Mouse (Mus musculus): ENCODE data around the gene Polg2.
"Not testable (repeated sequence)": the region's sequence is repeated elsewhere in the genome, so short reads cannot be mapped to it uniquely, and the experiment has no call there.

Gene Polg2

DNA sequence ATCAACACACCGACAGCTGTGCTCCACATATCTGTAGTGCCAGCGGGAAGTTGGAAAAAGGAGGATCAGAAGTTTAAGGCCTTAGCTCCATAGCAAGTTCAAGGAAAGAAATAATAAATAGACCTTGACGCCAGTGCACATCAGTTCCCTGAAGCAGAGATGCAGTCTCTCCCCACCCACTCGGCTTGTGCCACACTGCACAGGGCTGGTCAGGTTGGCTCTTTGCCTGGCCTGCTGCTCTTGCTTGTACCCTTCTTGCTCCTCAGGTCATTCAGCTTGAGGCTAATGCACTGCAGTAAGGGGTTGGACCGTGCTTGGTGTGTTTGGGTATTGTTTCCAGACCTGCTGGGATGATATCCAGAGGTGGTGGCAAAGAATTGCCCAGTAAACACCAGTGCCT lies 18.8 kb downstream of the Polg2 start:
- peak; percentile 31 to 58 for DNase-seq

DNA sequence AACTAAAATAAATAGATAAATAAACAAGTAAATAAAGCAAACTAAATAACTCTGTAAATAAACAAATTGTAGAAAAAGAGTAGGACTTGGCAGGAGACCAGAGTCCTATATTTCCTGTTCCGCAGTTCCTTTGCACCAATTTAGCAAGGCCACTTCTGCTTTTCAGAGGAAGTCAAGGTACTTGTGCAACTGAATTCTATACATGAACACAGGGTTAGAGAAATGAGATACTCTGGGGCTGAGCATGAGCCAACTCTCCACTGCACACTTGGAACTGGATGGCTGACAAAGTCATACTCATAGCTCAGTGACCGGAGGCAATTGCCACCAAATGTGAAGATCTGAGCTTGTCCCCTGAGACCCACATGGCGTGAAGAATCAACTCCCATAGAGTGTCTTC lies 20.3 kb downstream of the Polg2 start:
- no peak for DNase-seq

DNA sequence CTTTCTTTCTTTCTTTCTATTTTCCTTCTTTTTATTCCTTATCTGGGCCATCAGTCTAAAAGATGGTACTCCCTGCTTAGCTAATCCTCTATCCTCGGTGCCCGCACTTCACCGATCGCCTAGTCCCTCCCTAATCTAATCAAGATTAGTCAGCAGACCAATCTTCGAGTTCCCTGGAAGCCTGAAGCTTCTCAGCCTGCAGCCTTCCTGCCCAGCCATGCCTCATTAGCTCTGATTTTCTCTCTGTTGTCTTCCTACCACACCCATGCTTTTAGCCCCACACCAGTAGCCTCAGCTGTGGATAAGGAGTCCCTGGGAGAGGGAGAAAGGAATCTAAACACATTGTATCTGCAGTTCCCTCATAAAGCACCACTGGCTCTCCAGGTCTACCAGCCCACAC lies 23.8 kb downstream of the Polg2 start:
- DNase-seq = no peak

DNA sequence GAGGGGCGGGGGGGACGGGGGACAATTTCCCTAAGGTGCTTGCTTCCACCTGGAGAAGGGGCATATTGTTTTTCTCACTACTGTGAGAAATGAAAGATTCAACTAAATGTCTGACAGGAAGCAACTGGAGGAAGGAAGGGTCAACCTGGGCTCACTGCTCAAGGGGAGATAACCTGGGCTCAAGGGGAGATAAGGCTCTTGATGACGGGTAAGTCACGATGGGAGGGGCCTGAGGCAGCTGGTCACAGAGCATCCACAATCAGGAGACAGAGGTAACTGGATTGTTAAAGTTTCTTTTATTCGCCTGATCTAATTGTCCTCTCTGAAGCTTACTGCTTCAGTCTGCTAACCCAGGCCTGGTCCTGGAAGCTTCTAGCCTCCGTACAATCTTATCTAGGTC lies 26.0 kb downstream of the Polg2 start:
- DNase-seq = no peak

DNA sequence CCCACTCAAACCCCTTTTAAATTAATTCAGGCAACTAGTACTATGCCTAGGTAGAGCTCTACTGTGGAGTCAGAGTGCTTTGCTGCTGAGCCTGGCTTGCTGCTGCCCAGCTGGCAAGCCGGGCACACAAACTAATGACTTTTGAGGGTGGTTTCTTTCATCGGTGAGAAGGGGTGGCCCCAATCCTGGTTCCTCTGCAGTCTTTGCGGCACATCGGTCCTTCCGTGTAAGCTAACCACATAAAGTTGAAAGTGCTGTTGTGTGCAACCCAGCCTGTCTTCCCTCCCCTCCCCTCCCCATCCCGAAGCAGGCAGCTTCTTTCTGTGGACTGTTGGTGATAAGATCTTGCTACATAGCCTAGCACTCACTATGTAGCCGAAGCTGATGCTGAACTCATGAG lies 27.2 kb downstream of the Polg2 start:
- DNase-seq = no peak

DNA sequence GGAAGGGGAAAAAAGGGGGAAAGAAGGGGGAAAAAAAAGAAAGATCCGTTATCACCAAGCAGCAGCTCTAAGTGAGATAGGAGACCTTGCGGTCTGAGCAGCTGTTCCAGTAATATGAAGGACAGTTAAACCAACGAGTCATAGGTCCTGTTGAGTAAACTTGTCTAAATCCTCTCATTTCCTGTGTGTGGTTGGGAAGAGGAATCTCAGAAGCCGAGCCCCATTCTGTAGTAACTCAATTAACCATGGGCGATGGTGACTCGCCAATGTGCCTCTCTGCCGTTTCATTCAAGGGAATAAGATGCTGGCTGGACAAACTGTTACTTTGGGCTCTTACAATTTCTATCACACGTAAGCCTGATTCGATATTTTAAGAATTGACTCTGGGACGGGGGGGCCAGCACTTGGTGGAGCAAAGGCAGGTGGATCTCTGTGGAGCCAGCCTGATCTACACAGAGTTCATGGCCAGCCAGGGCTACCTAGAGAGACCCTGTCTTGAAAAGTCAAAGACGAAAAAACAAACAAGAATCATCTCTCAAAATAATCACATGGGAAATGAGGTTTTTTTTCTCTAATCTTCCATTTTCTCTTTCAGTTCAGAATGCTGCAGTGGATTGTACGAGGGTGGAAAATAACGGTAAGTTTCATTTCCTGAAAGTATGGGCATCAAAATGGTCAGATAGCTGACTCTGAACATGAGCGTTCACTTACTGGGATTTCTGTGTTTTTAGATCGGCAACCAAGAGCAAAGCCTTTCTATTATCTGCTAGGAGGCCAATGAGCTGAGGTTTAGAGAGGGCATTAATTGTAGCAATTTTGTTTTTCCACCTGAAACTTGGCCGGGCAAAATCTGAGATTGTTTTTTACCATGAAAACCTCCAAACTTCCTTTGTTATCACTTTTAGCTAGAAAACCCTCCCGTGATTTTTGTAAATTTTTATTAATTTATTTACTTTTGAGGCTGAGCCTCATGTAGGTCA lies 28.0 kb downstream of the Polg2 start, which contains the start of gene Milr1:
Gene Milr1 (plus strand): TSS at position 188 of the 980 bp plus-strand sequence.
- DNase-seq = no peak

DNA sequence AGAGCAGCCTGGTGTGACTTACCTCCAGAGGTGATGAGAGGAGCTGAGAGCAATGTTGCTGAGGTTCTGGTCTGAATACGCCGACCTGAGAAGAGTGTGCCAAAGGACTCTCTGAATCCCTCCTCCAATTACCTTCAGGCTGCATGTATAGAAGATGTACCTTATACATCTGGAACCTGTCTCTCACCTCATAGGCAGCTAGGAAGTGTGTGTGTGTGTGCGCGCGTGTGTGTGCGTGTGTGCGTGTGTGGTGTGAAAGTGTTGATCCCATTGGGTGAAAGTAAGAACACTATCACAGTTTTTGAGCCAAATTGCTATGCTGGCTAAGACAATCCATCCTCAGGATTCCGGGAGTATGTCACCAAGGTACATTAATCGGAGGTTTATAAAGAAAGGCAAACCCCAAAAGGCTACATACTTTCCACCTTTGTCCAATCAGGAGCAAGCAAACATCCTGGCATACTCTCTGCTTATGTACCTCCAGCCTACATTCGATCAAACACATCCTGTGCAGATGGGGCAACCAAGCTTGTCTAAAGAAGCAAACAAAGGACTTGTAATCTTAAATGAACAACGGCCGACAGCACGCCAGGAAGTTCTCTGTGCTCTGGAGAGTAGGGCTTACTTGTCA lies 29.1 kb downstream of the Polg2 start, which contains the start of gene Pecam1:
Gene Pecam1 (minus strand): TSS at position 508 of the 631 bp plus-strand sequence.
- DNase-seq = no peak

DNA sequence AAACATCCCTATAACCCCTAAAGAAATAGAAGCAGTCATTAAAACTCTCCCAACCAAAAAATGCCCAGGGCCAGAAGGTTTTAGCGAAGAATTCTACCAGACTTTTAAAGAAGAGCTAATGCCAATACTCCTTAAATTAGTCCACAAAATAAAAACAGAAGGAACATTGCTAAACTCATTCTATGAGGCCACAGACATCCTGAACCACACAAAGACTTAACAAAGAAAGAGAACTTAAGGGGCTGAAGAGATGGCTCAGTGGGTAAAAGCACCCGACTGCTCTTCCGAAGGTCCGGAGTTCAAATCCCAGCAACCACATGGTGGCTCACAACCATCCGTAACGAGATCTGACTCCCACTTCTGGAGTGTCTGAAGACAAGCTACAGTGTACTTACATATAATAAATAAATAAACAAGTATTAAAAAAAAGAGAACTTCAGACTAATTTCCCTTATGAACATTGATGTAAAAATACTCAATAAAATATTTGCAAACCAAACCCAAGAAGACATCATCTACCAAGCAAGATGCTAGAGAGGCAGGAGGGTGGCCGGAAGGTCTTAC lies 29.7 kb downstream of the Polg2 start:
- not testable (repeated sequence) for DNase-seq

DNA sequence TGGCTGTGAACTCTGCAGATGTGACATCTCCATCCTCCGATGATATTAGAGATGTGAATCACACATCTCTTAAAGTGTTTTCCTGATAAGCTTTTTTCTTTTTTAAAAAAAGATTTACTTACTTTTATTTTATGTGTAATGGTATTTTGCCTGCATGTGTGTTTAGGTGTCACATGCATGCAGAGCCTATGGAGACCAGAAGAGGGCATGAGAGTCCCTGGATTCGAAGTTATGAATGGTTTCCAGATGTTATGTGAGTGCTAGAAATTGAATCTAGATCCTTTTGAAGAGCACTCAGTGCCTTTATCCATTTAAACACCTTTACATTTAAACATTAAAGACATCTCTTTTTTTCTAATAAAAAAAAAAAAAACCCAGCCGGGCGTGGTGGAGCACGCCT lies 34.4 kb downstream of the Polg2 start:
- DNase-seq = no peak

DNA sequence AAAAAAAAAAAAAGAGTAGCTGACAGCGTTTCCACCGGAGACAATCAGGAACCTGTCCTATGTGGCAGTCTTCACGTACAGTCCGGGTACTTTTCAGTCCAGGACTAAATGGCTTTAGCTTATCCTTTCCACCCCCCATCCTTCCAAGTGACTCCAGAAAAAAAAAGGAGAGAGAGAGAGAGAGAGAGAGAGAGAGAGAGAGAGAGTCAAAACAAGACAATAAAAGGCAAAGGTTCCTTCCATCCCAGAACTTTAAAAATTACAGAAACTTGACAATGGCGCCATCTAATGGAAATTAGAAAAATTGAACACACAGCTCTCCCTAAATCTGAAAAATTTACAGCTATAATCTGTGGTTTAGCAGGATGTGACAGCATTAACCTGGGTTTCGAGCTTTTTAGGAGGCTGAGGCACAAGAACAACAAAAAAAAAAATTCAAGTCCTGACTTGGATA lies 36.9 kb downstream of the Polg2 start:
- DNase-seq = peak in 1 of 2 experiments; percentile 32

DNA sequence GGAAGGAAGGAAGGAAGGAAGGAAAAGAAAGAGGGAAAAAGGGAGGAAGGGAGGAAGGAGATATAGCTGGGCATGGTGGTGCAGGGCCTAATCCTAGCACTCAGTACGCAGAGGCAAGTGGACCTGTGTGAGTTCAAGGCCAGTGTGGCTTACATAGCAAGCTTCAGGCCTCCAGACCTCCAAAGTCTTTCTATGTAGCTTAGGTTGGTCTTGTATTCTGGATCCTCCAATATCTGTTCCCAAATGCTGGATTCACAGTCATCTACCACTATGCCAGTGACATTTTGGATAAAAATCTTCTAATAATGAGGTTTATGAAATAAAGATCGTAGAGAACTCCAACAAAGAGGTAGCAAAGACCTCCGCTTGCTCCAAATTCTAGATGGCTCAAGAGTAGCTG lies 37.5 kb downstream of the Polg2 start:
- DNase-seq = no peak

DNA sequence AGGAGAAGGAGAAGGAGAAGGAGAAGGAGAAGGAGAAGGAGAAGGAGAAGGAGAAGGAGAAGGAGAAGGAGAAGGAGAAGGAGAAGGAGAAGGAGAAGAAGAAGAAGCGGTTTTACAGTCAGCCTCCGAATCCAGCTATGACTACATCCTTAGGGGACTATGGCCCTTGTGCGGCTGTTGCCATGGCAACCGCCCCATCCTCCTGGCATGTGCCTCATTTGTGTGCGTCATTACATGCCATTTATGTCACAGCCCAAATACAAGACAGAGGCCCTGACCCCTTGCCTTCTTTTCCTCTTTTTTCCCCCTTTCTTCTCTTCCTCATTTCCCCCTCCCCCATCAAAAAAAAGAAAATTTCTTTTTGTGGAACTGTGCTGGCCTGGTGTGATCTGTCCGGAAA lies 38.1 kb downstream of the Polg2 start:
- DNase-seq = peak; percentile 41 to 48

DNA sequence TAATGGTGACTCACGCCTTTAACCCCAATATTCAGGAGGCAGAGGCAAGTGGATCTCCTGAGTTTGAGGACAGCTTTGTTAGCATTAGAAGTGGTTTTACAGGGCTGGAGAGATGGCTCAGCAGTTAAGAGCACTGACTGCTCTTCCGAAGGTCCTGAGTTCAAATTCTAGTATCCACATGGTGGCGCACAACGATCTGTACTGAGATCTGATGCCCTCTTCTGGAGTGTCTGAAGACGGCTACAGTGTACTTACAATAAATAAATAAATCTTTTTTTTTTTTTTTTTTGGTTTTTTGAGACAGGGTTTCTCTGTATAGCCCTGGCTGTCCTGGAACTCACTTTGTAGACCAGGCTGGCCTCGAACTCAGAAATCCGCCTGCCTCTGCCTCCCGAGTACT lies 38.6 kb downstream of the Polg2 start:
- not testable (repeated sequence) for DNase-seq

DNA sequence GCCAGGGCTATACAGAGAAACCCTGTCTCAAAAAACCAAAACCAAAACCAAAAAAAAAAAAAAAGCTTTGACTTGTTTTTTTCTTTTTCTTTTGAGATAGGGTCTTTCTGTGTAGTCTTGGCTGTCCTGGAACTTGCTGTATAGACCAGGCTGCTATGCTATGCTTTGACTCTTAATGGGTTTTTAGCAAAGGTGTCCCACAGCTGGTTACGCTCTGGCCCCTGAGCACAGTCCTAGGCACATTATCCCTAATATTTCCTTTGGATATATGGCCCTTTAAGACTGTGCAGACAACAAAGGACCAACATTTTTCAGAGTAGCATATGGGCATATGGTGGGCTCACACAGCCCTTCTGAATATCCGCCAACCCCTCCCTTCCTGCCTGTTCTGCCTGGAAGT lies 40.2 kb downstream of the Polg2 start:
- no peak for DNase-seq

DNA sequence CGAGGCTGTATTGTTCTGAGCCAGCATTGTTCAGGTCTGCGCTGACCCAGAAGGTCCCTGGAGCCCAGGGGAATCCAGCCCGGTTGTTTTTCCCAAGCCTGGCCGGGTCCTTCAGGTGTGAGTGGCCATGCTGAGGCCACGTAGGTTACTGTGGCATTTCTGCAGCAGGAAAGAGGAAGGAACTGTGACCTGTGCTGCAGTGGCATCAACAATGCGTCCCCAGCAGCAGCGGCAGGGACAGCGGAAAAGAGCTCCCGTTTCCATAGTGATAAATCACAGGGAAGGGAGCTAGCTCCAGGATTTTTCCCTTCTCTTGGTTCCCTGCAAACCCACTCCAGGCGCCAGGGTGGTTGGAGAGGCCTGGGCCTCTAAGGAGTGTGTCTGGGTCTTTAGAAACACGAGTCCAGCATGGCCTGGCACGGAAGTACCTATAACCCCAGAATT lies 42.1 kb downstream of the Polg2 start:
- DNase-seq = peak in 1 of 2 experiments; percentile 7

DNA sequence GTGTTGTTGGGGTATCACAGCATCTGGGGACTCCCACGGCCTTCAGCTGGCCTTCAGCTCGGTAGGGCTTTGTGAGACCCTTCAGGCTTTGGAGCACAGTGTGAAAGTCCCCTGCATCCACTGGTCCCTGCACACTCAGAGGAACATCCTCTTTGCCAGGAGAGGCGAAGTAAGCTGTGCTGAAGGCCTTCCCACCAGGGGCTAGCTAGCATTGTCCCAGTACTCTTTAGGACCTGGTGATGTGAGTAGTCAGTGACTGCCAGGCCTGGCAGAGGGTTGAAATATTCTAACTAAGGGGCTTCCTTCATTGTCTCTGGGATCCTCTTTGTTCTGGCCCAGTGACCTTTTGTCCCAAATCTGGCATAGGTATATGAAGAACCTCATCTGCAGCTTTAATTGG lies 42.7 kb downstream of the Polg2 start:
- no peak for DNase-seq

DNA sequence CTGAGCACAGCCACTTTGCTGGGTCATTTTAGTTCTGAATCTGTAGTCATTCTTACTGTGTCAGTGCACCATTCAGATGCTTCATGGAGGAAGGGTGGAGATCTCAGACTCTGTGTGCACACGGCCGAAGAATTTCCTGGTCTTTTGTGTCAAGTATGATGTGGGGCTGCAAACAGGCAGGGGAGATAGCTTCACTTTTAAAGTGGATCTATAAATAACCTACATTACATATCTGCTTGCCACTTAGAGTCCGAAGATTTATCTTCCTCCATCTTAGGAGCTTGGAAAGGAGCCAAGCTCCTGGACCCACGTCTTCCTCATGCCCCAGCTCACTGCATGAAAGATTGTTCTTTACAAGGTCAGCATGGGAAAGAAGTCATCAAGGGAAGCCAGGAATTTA lies 48.6 kb downstream of the Polg2 start:
- DNase-seq = no peak

DNA sequence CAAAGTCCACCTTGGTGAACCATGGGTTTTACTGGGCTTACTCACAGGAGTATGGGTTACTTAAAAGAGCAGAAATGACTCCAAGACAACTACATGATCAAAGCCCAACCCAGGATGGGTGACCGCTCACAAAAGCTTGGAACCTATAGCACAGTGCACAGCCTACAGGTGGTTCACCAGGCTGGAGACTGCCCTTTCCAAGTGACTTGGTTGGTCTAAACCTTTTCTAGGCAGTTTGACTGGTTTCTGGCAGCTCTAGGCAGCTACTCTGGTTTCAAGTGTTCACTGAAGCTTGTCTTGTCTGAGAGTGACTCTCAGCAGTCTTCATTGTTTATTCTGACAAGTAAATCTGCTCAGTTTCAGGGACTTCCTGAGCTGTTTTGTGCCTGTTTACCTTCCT lies 49.7 kb downstream of the Polg2 start:
- no peak for DNase-seq

DNA sequence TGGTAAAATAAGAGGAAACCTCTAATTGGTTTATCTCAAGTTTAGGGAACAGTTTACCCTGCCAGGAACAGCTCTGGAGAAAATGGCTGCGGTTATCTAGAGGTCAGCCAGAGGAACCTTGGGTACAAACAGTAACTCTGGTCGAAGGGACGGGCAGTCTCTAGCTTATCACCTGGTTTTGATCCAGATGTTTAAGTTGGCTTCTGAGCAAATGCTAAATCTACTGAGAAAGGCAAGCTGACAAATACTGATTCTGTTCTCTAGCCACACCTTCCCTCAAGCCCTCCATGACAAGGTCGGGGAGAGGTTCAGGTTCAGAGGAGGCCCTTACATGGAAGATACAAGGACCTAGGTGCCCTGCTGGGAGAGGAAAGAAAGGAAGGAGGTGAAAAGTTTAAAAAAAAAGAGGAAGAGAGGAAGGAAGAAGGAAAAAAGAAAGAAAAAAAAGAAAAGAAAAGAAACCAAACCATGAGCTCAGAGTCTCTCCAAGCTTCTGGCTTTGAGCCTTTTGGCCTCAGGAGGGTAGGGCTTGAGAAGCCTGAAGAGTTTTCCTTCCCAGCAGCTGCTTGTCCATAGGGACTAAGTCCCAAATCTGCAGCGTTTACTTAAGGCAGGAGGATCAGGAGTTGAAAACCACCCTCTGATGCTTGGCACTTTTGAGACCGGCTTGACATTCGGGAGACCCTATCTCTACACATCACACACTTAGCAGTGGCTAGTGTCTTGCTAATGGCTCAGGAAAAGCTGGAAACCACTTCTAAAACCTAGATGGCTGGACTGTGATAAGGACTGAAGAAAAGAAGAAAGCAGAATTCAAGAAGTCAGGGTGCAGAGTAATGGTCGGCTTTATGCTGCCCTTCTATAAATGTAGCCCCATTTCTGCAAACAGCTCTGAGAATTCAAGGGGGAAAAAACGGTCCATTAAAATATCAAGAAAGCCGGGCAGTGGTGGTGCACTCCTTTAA lies 50.7 kb downstream of the Polg2 start:
- no peak for DNase-seq

DNA sequence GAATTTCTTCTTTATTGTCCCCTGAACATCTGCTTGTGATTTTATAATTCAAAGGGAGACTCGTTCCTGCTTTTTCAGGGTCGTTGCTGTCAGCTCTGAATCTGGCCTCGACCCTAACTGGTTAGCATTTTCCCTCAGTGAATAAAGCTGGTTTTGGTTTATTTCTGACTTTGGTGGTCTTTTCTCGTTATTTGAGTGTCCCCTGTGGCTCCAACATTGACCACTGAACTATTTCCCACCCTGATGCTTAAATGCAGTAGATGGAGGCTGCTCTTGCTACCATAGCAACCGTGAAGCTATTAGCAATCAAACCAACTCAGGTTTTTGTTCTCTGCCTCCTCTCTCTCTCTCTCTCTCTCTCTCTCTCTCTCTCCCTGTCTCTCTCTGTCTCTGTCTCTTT lies 51.4 kb downstream of the Polg2 start:
- DNase-seq = no peak

DNA sequence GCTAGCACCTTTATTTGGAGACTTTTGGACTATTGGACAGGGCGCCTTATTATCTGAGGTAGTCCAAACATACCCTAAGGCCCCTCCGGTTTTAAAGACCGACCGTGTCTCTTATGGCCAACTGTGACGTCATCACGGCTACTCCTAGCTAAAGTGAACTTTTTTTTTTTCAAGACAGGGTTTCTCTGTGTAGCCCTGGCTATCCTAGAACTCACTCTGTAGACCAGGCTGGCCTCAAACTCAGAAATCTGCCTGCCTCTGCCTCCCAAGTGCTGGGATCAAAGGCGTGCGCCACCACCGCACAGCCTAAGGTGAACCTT lies 54.5 kb downstream of the Polg2 start:
- DNase-seq = not testable (repeated sequence)

DNA sequence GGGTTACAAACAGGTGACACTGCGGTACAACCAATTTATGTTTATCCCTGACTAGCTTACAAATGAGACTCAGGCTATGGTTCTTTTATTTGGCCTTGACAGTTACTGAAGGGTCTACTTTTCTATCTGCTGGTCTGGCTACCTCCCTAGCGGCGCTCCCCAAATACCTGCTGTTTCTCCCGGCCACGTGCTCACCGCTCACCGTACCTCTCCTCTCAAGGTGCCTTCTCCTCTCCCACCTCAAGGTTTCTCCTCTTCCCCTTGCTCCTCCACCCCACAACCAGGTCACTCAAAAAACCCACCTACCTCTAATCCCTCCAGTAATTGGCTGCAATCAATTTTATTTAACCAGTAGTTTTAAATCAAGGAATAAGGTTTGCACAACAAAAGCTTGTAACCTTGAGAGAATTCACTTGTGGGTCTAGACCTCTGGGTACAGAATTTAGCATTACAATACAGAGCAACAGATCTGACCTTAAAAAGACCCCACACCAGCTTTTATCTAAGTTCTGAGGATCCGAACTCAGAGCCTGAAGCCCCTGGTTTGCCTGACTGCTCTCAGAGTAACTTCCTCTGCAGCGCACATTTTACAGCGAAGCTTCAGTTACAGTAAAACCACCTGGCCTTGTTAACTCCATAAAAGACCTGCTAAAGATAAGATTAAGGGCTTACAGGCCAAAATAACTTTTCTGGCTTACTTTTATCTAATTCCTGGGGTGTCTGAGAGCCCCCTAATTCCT lies 55.0 kb downstream of the Polg2 start:
- DNase-seq = no peak
